Mouse (Mus musculus) testis, adult 2 months (tissue): ENCODE measurements around the gene Timm8a1. TPM values are rescaled to one million over a fixed set of nuclear protein-coding genes. Genes with fewer than 3 reads are reported as not detected.

ENCODE experiments used
- H3K27ac ChIP-seq: fragments of 200-500 bp; 2 replicates; pipeline ENCODE4 v1.5.1; 2012; ENCODE audit warnings: low read depth, low read length; ENCODE audit not compliant: control insufficient read depth, insufficient read depth
- H3K27me3 ChIP-seq: fragments of 200-500 bp; 2 replicates; pipeline ENCODE4 v1.6.1; 2012; ENCODE audit warnings: mild to moderate bottlenecking, low read length, moderate library complexity; ENCODE audit not compliant: control insufficient read depth, insufficient read depth
- H3K36me3 ChIP-seq: fragments of 200-500 bp; 2 replicates; pipeline ENCODE4 v1.6.1; 2012; ENCODE audit warnings: mild to moderate bottlenecking, low read length; ENCODE audit not compliant: control insufficient read depth, insufficient read depth
- H3K4me1 ChIP-seq: fragments of 200-500 bp; 2 replicates; pipeline ENCODE4 v1.6.1; 2012; ENCODE audit warnings: low read length; ENCODE audit not compliant: control insufficient read depth, insufficient read depth
- H3K4me3 ChIP-seq: fragments of 200-500 bp; 2 replicates; pipeline ENCODE4 v1.5.1; 2012; ENCODE audit warnings: low read depth, mild to moderate bottlenecking, low read length, moderate library complexity, mixed read lengths; ENCODE audit not compliant: control insufficient read depth
- CTCF ChIP-seq: fragments of 200-500 bp; IDR thresholded peaks from 2 replicates; pipeline ENCODE4 v1.5.1; 2012; ENCODE audit warnings: low read depth, mild to moderate bottlenecking, inconsistent platforms, low read length, moderate library complexity; ENCODE audit not compliant: control insufficient read depth, insufficient read depth, insufficient replicate concordance
- POLR2A ChIP-seq: fragments of 200-500 bp; IDR thresholded peaks from 2 replicates; pipeline ENCODE4 v1.6.1; 2012; ENCODE audit warnings: low read depth, mild to moderate bottlenecking, inconsistent platforms, low read length, moderate library complexity; ENCODE audit not compliant: control insufficient read depth
- polyA plus RNA-seq: library from polyadenylated mRNA; depleted of rRNA; stranded (reverse); fragments of >200 nt; gene quantifications from 2 replicates; pipeline ENCODE4 v1.2.3, GENCODE M21; 2012; rRNA removed

Timm8a1 gene
- 0.57 and 0.64 TPM in 2 replicates for polyA plus RNA-seq

DNA sequence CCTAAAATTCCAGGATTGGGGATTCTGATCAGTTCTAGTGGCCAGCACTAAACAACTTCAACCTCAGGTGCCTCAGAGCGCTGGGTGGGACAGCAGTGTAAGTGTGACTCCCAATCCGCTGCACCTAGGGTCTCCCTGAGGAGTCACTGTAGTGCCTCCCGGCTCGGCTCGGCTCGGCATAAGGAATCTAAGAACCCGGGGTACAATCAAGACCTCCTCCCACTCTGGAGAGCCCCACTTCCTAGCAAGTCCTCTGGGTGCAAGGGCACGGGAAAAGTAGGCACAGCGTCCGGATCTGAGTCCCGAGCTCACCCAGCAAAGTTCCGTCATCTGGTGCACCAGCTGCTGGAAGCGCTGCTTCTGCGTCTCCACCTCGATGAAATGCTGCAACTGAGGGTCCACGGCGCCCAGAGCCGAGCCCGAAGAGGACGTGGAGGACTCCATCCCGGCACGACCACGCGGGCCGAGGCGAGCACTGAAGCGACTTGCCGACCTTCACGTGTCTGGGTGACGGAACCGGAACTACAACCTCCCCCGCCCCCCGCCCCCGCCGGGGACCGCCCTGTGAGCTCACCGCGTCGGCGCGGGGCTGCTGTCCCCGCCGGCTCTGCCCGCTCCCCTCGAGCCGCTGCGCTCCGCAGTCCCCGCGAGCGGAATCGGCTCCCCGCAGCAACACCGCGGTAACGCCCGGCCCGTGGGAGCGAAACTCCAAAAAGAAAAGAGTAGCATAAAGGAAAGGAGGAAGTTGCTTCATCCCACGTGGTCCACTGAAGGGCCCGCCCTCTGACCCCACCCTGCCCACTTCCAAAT, at the start of gene Timm8a1:
Gene Timm8a1, minus strand, starts transcription at position 721 of the 810 bp plus-strand sequence.
- Histone ChIP-seq H3K27me3 (no peaks in the 10 kb centered on the region), H3K4me1 (no peaks in the 10 kb centered on the region), H3K4me3 (peak within 1 kb of the TSS; percentile 87), H3K36me3 (no peaks in the 10 kb centered on the region), H3K27ac (peak within 1 kb of the TSS; percentile 88)
- no peak for TF ChIP-seq CTCF
- TF ChIP-seq POLR2A: no peak

DNA sequence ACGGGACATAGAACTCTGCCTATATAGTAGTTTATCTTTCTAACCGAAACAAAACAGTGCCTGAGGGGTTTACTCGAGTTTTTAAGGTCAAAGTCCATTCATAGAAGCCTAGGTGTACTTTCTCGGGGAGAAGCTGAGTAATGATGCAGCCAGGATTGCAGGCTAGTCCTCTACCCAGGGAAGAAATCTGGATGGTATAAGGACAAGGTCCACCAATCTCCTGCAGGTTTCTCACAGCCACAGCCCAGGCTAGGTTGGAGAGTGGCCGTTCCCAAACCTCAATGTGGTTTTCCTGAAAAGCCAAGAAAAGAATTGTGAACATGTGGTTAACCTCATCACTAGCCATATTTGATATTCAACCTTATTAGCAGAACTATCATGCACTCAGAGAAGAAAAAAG, 48.2 kb upstream of the Timm8a1 start:
- H3K27ac ChIP-seq: no peak overlapping the region
- no peaks in the 10 kb centered on the region for H3K27me3 ChIP-seq
- no peak overlapping the region for H3K4me3 ChIP-seq
- no peak for TF ChIP-seq CTCF
- TF ChIP-seq POLR2A: no peak
- H3K4me1 ChIP-seq: peaks cover 3% of the 10 kb centered on the region
- H3K36me3 ChIP-seq: no peaks in the 10 kb centered on the region

DNA sequence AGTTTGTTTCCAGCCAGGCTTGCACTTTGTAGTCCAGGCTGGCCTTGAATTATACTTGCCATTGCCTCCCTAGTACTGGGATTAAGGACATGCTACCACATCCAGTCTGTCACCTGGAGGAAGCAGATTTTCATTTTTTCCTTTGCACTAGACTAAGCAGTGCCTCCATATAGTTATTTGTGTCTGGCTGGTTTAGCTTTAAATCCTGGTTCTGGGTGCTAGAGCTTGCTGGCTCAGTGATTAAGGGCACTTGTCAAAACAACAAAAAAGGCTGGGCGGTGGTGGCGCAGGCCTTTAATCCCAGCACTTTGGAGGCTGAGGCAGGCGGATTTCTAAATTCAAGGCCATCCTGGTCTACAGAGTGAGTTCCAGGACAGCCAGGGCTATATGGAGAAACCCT, 47.3 kb upstream of the Timm8a1 start:
- Histone ChIP-seq H3K36me3 (no peaks in the 10 kb centered on the region), H3K4me1 (peaks cover 3% of the 10 kb centered on the region), H3K4me3 (no peak overlapping the region), H3K27ac (no peak overlapping the region), H3K27me3 (no peaks in the 10 kb centered on the region)
- TF ChIP-seq CTCF: no peak
- no peak for TF ChIP-seq POLR2A

GRCm38 (mm10) chrX:134588261-134588660, 46.6 kb upstream of the Timm8a1 start:
- TF ChIP-seq POLR2A: no peak
- TF ChIP-seq CTCF: no peak
- H3K4me3 ChIP-seq: no peak overlapping the region
- H3K27me3 ChIP-seq: no peaks in the 10 kb centered on the region
- H3K36me3 ChIP-seq: no peaks in the 10 kb centered on the region
- H3K27ac ChIP-seq: no peak overlapping the region
- peaks cover 3% of the 10 kb centered on the region for H3K4me1 ChIP-seq

DNA sequence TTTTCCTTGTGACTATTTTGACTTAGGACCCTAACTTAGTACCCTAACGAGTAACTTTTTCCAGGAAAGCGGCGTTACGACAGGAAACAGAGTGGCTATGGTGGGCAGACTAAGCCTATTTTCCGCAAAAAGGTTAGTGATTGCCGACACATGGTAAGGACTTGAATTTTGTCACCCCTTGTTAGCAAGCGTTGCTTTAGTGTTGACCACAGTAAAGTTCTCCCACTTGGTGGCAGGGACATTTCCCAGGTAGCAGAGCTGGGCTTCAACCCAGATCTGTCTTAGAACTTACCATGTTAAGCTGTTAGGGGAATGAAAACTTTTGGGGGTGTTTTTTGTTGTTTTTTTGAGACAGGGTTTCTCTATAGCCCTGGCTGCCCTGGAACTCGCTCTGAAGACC, 44.8 kb upstream of the Timm8a1 start:
- Histone ChIP-seq H3K36me3 (no peaks in the 10 kb centered on the region), H3K27me3 (no peaks in the 10 kb centered on the region), H3K27ac (no peak overlapping the region), H3K4me3 (no peak overlapping the region), H3K4me1 (peaks cover 5% of the 10 kb centered on the region)
- TF ChIP-seq CTCF: no peak
- TF ChIP-seq POLR2A: no peak

- H3K27me3 ChIP-seq: no peaks in the 10 kb centered on the region
- TF ChIP-seq POLR2A (peak; percentile 72; the same call in 1 of the 2 replicates), CTCF (peak; percentile 43; the same call in 1 of the 2 replicates)
Observed at GRCm38 (mm10) chrX:134585103-134586002, 43.7 kb upstream of the Timm8a1 start, which contains the start of gene Rpl36a. TSS of gene Rpl36a (plus strand) at chrX:134585654.

More at GRCm38 (mm10) chrX:134585103-134586002, 43.7 kb upstream of the Timm8a1 start, which contains the start of gene Rpl36a:
- Histone ChIP-seq H3K36me3 (no peaks in the 10 kb centered on the region), H3K4me1 (peaks cover 5% of the 10 kb centered on the region), H3K27ac (peak within 1 kb of the TSS; percentile 82), H3K4me3 (peak within 1 kb of the TSS; percentile 86)
